Comparison of ENCODE assay signal across 8 mouse cellular contexts in the genomic region with DNA sequence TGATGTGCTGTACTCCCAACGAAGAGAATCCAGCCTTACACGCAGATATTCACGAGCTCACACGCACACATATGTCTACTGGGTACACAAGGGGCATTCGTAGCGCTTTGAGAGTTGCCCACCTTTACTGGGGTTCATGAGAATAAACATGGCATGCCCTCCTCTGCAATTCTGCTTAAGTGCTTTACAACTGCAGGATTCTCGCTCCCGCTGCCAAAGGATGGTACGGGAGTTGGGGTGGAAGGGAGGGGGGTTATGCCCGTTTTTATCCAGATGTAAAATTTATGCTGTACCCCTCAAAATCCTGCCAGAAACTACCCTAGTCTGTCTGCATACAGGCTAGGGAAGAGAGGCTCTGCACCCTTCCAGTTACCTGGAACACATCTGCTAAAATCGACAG. TPM values are rescaled to one million over a fixed set of nuclear protein-coding genes. Genes with fewer than 3 reads are reported as not detected.
DNase-seq lines count a peak whose midpoint lies in the region; ATAC-seq and TF ChIP-seq lines count a peak whose summit lies in the region.

No protein-coding gene starts in this region.

- no peak for TF ChIP-seq CTCF in lung, embryonic 14.5 days (IDR thresholded peaks at IDR 0.05; ENCODE audit: low read depth)

- peak overlapping the region; percentile 94 for H3K4me2 ChIP-seq in lung, embryonic 14.5 days
- peak overlapping the region; percentile 80 for H3K4me2 ChIP-seq in forebrain, embryonic 12.5 days
- peak overlapping the region; percentile 74 for H3K4me2 ChIP-seq in neural tube, embryonic 14.5 days (ENCODE audit: low read depth, low read length)

- H3K4me3 ChIP-seq in lung, embryonic 14.5 days (ENCODE audit: low read depth, low read length) = peak overlapping the region; percentile 75
- peak overlapping the region; percentile 63 for H3K4me3 ChIP-seq in forebrain, embryonic 12.5 days (replicated peaks)
- peak overlapping the region; percentile 78 for H3K4me3 ChIP-seq in limb, embryonic 10.5 days
- H3K4me3 ChIP-seq in neural tube, embryonic 14.5 days (ENCODE audit: low read depth, low read length) = peak overlapping the region; percentile 90

- H3K36me3 ChIP-seq in lung, embryonic 14.5 days (ENCODE audit: insufficient read depth) = no peaks in the 10 kb centered on the region
- H3K36me3 ChIP-seq in forebrain, embryonic 12.5 days (replicated peaks) = no peaks in the 10 kb centered on the region
- H3K36me3 ChIP-seq in limb, embryonic 10.5 days = no peaks in the 10 kb centered on the region
- H3K36me3 ChIP-seq in neural tube, embryonic 14.5 days (ENCODE audit: control insufficient read depth, insufficient read depth, low read length) = no peaks in the 10 kb centered on the region

- no peak for DNase-seq in lung, embryonic 14.5 days
- DNase-seq in lung, postnatal 4 days = no peak
- DNase-seq in limb, embryonic 10.5 days (ENCODE audit: low spot score) = no peak
- DNase-seq in gastrocnemius, postnatal 36 days = no peak
- DNase-seq in spleen, postnatal 10 days (ENCODE audit: low spot score in 2 of 2) = no peak
- no peak for DNase-seq in right cerebral cortex, postnatal 4 days

- H3K9ac ChIP-seq in lung, embryonic 14.5 days = peak overlapping the region; percentile 72
- H3K9ac ChIP-seq in forebrain, embryonic 12.5 days = peak overlapping the region; percentile 81
- H3K9ac ChIP-seq in neural tube, embryonic 14.5 days (replicated peaks; ENCODE audit: low read depth, low read length) = peak overlapping the region; percentile 95

- H3K27ac ChIP-seq in lung, embryonic 14.5 days (ENCODE audit: low read depth) = peak overlapping the region; percentile 50; the same call in 1 of the 2 replicates
- H3K27ac ChIP-seq in forebrain, embryonic 12.5 days = no peak overlapping the region
- H3K27ac ChIP-seq in limb, embryonic 10.5 days = peak overlapping the region; percentile 87
- peak overlapping the region; percentile 80 for H3K27ac ChIP-seq in neural tube, embryonic 14.5 days (ENCODE audit: low read depth, low read length)

- WGBS in lung, embryonic 14.5 days = 18% methylated on average over 11 of the region's 11 CpGs
- WGBS in forebrain, embryonic 12.5 days = 37% methylated on average over 11 of the region's 11 CpGs
- WGBS in limb, embryonic 10.5 days = 36% methylated on average over 11 of the region's 11 CpGs
- 17% methylated on average over 11 of the region's 11 CpGs for WGBS in neural tube, embryonic 14.5 days

- H3K27me3 ChIP-seq in lung, embryonic 14.5 days (ENCODE audit: insufficient read depth, low read length) = 0 out of 2 replicates have a peak, but pooled peaks cover 13% of the 10 kb centered on the region
- peaks cover 21% of the 10 kb centered on the region for H3K27me3 ChIP-seq in forebrain, embryonic 12.5 days
- H3K27me3 ChIP-seq in limb, embryonic 10.5 days (ENCODE audit: low read depth, poor library complexity, severe bottlenecking) = peaks cover 52% of the 10 kb centered on the region
- no peaks in the 10 kb centered on the region for H3K27me3 ChIP-seq in neural tube, embryonic 14.5 days (ENCODE audit: control insufficient read depth, insufficient read depth, low read length)

- no peaks in the 10 kb centered on the region for H3K9me3 ChIP-seq in lung, embryonic 14.5 days (ENCODE audit: low read depth, low read length)
- no peaks in the 10 kb centered on the region for H3K9me3 ChIP-seq in forebrain, embryonic 12.5 days
- H3K9me3 ChIP-seq in limb, embryonic 10.5 days (replicated peaks) = no peaks in the 10 kb centered on the region
- H3K9me3 ChIP-seq in neural tube, embryonic 14.5 days (ENCODE audit: control insufficient read depth, low read length) = no peaks in the 10 kb centered on the region

- H3K4me1 ChIP-seq in lung, embryonic 14.5 days (ENCODE audit: insufficient read depth) = 0 out of 2 replicates have a peak, but pooled peaks cover 8% of the 10 kb centered on the region
- H3K4me1 ChIP-seq in forebrain, embryonic 12.5 days = peaks cover 23% of the 10 kb centered on the region
- H3K4me1 ChIP-seq in limb, embryonic 10.5 days = peaks cover 26% of the 10 kb centered on the region
- H3K4me1 ChIP-seq in neural tube, embryonic 14.5 days (ENCODE audit: control insufficient read depth, insufficient read depth, low read length) = peaks cover 10% of the 10 kb centered on the region; the same call in 1 of the 2 replicates

- ATAC-seq in lung, embryonic 14.5 days (ENCODE audit: insufficient read depth) = no peak
- ATAC-seq in forebrain, embryonic 12.5 days (ENCODE audit: low FRiP score) = no peak; the same call in 1 of the 2 replicates
- ATAC-seq in neural tube, embryonic 14.5 days (ENCODE audit: low read depth) = 0 out of 2 replicates have a peak, but pooled peaks have one; percentile 18

- intact Hi-C loops in gastrocnemius, postnatal 36 days (cut with DNase I) = loop anchor here (5.0 kb wide), 2 partner anchors 119 to 121 kb away; no protein-coding TSS in a partner anchor

RNA-seq across cellular contexts. Expression of a gene that starts 0.9 kb away (rescaled TPM):
- 15.3 and 19.8 TPM in 2 replicates for polyA plus RNA-seq in lung, embryonic 14.5 days (2014; fragmentation: Nextera tagmentation; extraction: Ambion mirVana)
- polyA plus RNA-seq in forebrain, embryonic 12.5 days (2016; fragmentation: Nextera tagmentation; extraction: Ambion mirVana) = 8.2 and 11.1 TPM in 2 replicates
- 4.3 and 6.6 TPM in 2 replicates for polyA plus RNA-seq in limb, embryonic 10.5 days (2016; fragmentation: Nextera tagmentation; extraction: Ambion mirVana)
- 20.4 and 22.2 TPM in 2 replicates for polyA plus RNA-seq in neural tube, embryonic 14.5 days (2014; fragmentation: Nextera tagmentation; extraction: Ambion mirVana)
- total RNA-seq in gastrocnemius, postnatal 36 days (2021) = 10 to 100 TPM; 30.7 to 38.0 TPM
